Mouse (Mus musculus): ENCODE results near the gene Tnfrsf8. TPM values are rescaled to one million over a fixed set of nuclear protein-coding genes. Genes with fewer than 3 reads are reported as not detected.

Gene Tnfrsf8
- polyA plus RNA-seq, 2 experiments, result 0.14 to 0.16 TPM

DNA sequence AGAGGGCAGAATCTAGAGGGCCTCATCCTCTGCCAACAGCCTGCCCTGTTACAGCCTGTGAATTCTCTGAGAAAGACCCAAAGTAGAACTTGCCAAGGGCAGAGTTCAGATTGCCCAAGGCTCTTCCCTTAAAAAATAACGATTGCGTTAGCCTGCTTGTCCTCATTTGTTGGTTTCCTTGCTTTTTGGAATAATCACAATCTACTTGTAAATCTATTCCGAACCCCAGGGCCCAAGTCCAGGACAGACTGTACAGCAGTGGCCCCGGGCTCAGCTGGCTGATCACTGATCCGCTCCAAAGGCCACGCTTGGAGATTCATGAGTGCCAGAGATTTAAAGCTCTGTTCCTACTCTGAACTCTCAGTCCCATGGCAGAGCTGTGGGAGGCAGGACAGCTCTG is 34.0 kb downstream of the Tnfrsf8 start:
- no peaks in the 10 kb centered on the region for H3K27me3 ChIP-seq (ENCODE audit: control insufficient read depth, insufficient read depth, low read length)
- H3K4me1 ChIP-seq (ENCODE audit: control insufficient read depth, insufficient read depth, low read length), result no peaks in the 10 kb centered on the region
- no peaks in the 10 kb centered on the region for H3K36me3 ChIP-seq (ENCODE audit: control insufficient read depth, insufficient read depth, low read length)
- no peak overlapping the region for H3K27ac ChIP-seq (replicated peaks; ENCODE audit: low read depth, low read length)
- 77% methylated on average over 6 of the region's 6 CpGs for WGBS
- TF ChIP-seq POLR2A (IDR thresholded peaks at IDR 0.05; ENCODE audit: borderline replicate concordance, extremely low read depth, insufficient read depth, insufficient read length), result no peak
- no peak overlapping the region for H3K4me2 ChIP-seq (replicated peaks; ENCODE audit: low read depth, low read length, severe bottlenecking)
- H3K9ac ChIP-seq (ENCODE audit: low read depth, low read length, severe bottlenecking), result no peak overlapping the region
- H3K4me3 ChIP-seq (replicated peaks; ENCODE audit: low read length), result no peak overlapping the region
- ATAC-seq (ENCODE audit: low FRiP score, low read depth) (no peak), DNase-seq (ENCODE audit: low spot score) (no peak)
- no peaks in the 10 kb centered on the region for H3K9me3 ChIP-seq (ENCODE audit: control insufficient read depth, low read length)

DNA sequence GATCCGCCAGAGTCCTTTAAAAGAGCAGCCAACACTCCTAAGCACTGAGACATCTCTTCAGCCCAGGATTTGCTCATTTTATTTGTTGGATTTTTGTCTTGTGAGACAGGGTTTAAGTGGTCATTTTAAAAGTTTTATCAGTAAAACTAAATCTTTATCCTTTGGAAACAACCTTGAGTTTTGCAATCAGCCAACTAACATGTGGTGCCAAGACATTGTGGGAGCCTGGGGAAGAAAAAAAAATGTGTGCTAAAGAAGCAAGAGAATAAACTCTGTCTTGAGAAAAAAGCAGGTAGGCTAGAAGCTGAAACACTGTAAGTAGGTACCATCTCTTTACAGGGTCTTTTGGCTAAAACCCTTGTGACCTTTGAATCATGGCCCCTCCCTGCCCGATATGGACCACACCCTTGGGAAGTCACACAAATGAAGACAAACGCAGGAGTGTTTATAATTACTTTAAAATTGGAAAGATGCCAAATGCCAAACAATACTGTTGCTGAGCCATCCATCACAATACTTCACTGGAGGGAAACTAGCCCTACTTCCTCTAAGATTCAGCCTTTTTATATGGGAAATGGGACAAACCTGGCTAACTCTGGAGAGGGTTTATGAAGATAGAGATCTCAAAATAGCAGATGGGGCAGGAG is 36.1 kb downstream of the Tnfrsf8 start:
- no peaks in the 10 kb centered on the region for H3K27me3 ChIP-seq (ENCODE audit: control insufficient read depth, insufficient read depth, low read length)
- no peak overlapping the region for H3K9ac ChIP-seq (ENCODE audit: low read depth, low read length, severe bottlenecking)
- no peak overlapping the region for H3K4me2 ChIP-seq (replicated peaks; ENCODE audit: low read depth, low read length, severe bottlenecking)
- H3K4me3 ChIP-seq (replicated peaks; ENCODE audit: low read length), result no peak overlapping the region
- TF ChIP-seq POLR2A (IDR thresholded peaks at IDR 0.05; ENCODE audit: borderline replicate concordance, extremely low read depth, insufficient read depth, insufficient read length), result no peak
- ATAC-seq (ENCODE audit: low FRiP score, low read depth), result no peak
- no peaks in the 10 kb centered on the region for H3K36me3 ChIP-seq (ENCODE audit: control insufficient read depth, insufficient read depth, low read length)
- no peak overlapping the region for H3K27ac ChIP-seq (replicated peaks; ENCODE audit: low read depth, low read length)
- H3K9me3 ChIP-seq (ENCODE audit: control insufficient read depth, low read length), result no peaks in the 10 kb centered on the region
- no peak for DNase-seq (ENCODE audit: low spot score)
- no peaks in the 10 kb centered on the region for H3K4me1 ChIP-seq (ENCODE audit: control insufficient read depth, insufficient read depth, low read length)
- 74% methylated on average over 3 of the region's 3 CpGs for WGBS

DNA sequence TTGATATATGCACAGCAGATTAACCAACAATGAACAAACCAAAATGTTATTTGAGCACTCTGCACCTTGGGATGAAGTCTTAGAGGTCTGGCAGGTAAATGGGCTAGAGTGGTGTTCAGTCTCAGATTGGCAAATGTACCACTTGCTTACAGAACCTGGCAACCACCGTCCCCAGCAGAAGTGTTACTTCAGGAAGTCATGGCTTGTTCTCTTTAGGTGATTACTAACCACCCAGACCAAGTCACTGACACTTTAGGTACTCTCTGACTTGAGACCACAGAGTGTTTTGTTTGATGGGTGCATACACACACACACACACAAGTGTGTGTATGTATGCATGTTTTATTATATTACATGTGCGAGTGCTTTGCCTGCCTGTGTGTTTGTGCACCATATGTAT is 36.7 kb downstream of the Tnfrsf8 start:
- Histone ChIP-seq H3K9me3 (ENCODE audit: control insufficient read depth, low read length) (no peaks in the 10 kb centered on the region), H3K9ac (ENCODE audit: low read depth, low read length, severe bottlenecking) (no peak overlapping the region), H3K36me3 (ENCODE audit: control insufficient read depth, insufficient read depth, low read length) (no peaks in the 10 kb centered on the region), H3K4me2 (replicated peaks; ENCODE audit: low read depth, low read length, severe bottlenecking) (no peak overlapping the region), H3K27ac (replicated peaks; ENCODE audit: low read depth, low read length) (no peak overlapping the region), H3K4me3 (replicated peaks; ENCODE audit: low read length) (no peak overlapping the region), H3K4me1 (ENCODE audit: control insufficient read depth, insufficient read depth, low read length) (no peaks in the 10 kb centered on the region), H3K27me3 (ENCODE audit: control insufficient read depth, insufficient read depth, low read length) (no peaks in the 10 kb centered on the region)
- DNase-seq (ENCODE audit: low spot score), result no peak
- TF ChIP-seq POLR2A (IDR thresholded peaks at IDR 0.05; ENCODE audit: borderline replicate concordance, extremely low read depth, insufficient read depth, insufficient read length), result no peak
- no peak for ATAC-seq (ENCODE audit: low FRiP score, low read depth)
- WGBS, result 83% methylated on average over 2 of the region's 2 CpGs

DNA sequence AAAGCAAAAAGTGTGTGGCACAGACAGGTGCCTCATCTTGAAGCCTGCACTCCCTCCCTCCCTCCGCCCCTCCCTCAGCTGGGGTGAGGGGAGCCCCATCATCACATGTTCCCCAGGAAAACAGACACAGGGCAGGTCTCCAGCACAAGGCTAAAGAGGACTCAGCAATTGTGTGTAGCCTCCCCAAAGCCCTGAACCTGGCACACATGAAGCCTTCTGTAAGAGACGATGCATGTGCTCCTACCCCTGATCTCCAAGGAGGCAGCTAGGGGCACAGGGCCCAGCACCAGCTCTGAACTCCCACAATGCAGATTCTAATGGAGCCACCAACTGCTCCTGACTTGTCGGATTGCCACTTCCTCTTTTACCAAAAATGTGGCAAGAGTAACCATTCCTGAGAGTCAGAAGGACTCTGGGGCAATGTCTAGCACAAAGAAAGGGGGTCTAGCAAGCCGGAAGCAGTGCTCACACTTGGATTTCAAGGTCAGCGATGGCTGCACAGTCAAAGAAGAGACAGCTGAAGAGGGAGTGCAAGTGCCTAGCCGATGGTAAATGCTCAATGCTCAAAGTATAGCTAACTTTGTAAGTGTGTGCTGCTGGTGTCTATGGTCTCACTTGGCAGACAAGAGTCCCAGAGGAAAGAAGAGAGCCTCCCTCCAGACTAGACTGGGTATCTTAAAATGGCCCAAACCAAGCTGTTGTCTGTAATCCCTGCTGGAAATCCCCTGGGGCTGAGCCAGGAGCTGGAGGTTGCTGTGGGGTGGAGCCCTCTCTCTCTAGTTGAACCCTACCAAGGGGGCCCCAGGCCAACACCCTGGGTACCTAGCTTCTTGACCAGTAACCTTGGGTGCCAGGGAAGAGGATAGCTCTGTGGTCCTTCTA is 38.4 kb downstream of the Tnfrsf8 start:
- DNase-seq (ENCODE audit: low spot score), result no peak
- H3K4me1 ChIP-seq (ENCODE audit: control insufficient read depth, insufficient read depth, low read length), result no peaks in the 10 kb centered on the region
- no peak for TF ChIP-seq POLR2A (IDR thresholded peaks at IDR 0.05; ENCODE audit: borderline replicate concordance, extremely low read depth, insufficient read depth, insufficient read length)
- H3K36me3 ChIP-seq (ENCODE audit: control insufficient read depth, insufficient read depth, low read length), result no peaks in the 10 kb centered on the region
- H3K4me2 ChIP-seq (replicated peaks; ENCODE audit: low read depth, low read length, severe bottlenecking), result no peak overlapping the region
- no peak for ATAC-seq (ENCODE audit: low FRiP score, low read depth)
- WGBS, result 83% methylated on average over 6 of the region's 6 CpGs
- no peaks in the 10 kb centered on the region for H3K27me3 ChIP-seq (ENCODE audit: control insufficient read depth, insufficient read depth, low read length)
- H3K27ac ChIP-seq (replicated peaks; ENCODE audit: low read depth, low read length), result no peak overlapping the region
- H3K9me3 ChIP-seq (ENCODE audit: control insufficient read depth, low read length), result no peaks in the 10 kb centered on the region
- no peak overlapping the region for H3K9ac ChIP-seq (ENCODE audit: low read depth, low read length, severe bottlenecking)
- no peak overlapping the region for H3K4me3 ChIP-seq (replicated peaks; ENCODE audit: low read length)

DNA sequence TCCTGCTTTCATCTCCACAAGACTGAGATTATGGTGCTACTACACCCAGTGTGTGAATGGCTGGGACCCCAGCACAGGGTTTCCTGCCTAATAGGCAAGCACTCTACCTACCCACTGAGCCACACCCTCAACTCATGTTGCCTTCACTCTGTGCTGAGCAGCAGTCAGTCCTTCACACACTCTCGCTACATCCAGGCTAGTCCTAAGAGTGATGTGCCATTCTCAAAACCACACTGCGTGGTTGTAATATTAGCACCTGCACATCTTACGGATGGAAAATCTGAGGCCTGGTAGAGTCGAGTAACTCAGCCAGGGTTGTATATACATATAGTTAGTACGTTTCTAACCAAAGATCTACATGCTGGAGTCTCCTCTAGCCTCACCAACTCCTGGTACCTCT is 40.1 kb downstream of the Tnfrsf8 start:
- H3K27me3 ChIP-seq (ENCODE audit: control insufficient read depth, insufficient read depth, low read length), result no peaks in the 10 kb centered on the region
- no peak overlapping the region for H3K27ac ChIP-seq (replicated peaks; ENCODE audit: low read depth, low read length)
- no peak overlapping the region for H3K4me3 ChIP-seq (replicated peaks; ENCODE audit: low read length)
- no peak overlapping the region for H3K9ac ChIP-seq (ENCODE audit: low read depth, low read length, severe bottlenecking)
- WGBS, result 92% methylated on average over 5 of the region's 5 CpGs
- DNase-seq (ENCODE audit: low spot score) (no peak), ATAC-seq (ENCODE audit: low FRiP score, low read depth) (no peak)
- H3K4me2 ChIP-seq (replicated peaks; ENCODE audit: low read depth, low read length, severe bottlenecking), result no peak overlapping the region
- H3K36me3 ChIP-seq (ENCODE audit: control insufficient read depth, insufficient read depth, low read length), result no peaks in the 10 kb centered on the region
- no peaks in the 10 kb centered on the region for H3K9me3 ChIP-seq (ENCODE audit: control insufficient read depth, low read length)
- H3K4me1 ChIP-seq (ENCODE audit: control insufficient read depth, insufficient read depth, low read length), result no peaks in the 10 kb centered on the region
- no peak for TF ChIP-seq POLR2A (IDR thresholded peaks at IDR 0.05; ENCODE audit: borderline replicate concordance, extremely low read depth, insufficient read depth, insufficient read length)
